Mouse (Mus musculus) C2C12 (cell line): ENCODE data around the gene Pla2g15. TPM values are rescaled to one million over a fixed set of nuclear protein-coding genes. Genes with fewer than 3 reads are reported as not detected.

Source experiments
- H3K27me3 ChIP-seq: one replicate; pipeline ENCODE4 v1.6.1; 2011; ENCODE audit not compliant: control insufficient read depth, insufficient read depth, insufficient read length
- H3K36me3 ChIP-seq: one replicate; pipeline ENCODE4 v1.6.1; 2011; ENCODE audit not compliant: control insufficient read depth, insufficient read depth
- H3K4me3 ChIP-seq: one replicate; pipeline ENCODE4 v1.5.1; 2011; ENCODE audit warnings: mild to moderate bottlenecking, control low read depth; ENCODE audit not compliant: poor library complexity, insufficient read depth, severe bottlenecking
- H3K79me2 ChIP-seq: one replicate; pipeline ENCODE4 v1.6.1; 2011; ENCODE audit not compliant: control insufficient read depth, insufficient read depth
- H3K79me3 ChIP-seq: one replicate; pipeline ENCODE4 v1.6.1; 2011; ENCODE audit warnings: low read depth, control low read depth
- H3ac ChIP-seq: one replicate; pipeline ENCODE3; 2011; ENCODE audit warnings: low read depth; ENCODE audit not compliant: control insufficient read depth, insufficient read length
- CEBPB ChIP-seq: IDR thresholded peaks from one replicate; pipeline ENCODE4 v1.6.1; 2011; ENCODE audit warnings: low read depth, mild to moderate bottlenecking, control low read depth, moderate library complexity
- CTCF ChIP-seq: IDR thresholded peaks from one replicate; pipeline ENCODE4 v1.5.1; 2011; ENCODE audit not compliant: control insufficient read depth, insufficient read depth, insufficient read length
- FOSL1 ChIP-seq: IDR thresholded peaks from one replicate; pipeline ENCODE4 v1.8.0; 2011; ENCODE audit warnings: mild to moderate bottlenecking, low read length; ENCODE audit not compliant: poor library complexity, insufficient read depth, severe bottlenecking
- MAX ChIP-seq: IDR thresholded peaks from one replicate; pipeline ENCODE4 v1.6.1; 2011; ENCODE audit warnings: mild to moderate bottlenecking, control low read depth
- MYOD1 ChIP-seq: IDR thresholded peaks from one replicate; pipeline ENCODE4 v1.6.1; 2011; ENCODE audit warnings: low read depth; ENCODE audit not compliant: control insufficient read depth, insufficient read length
- MYOG ChIP-seq: IDR thresholded peaks from one replicate; pipeline ENCODE4 v1.6.1; 2011; ENCODE audit not compliant: control insufficient read depth, insufficient read length; ENCODE audit errors: extremely low read depth
- USF1 ChIP-seq: IDR thresholded peaks from one replicate; pipeline ENCODE4 v1.6.1; 2011; ENCODE audit warnings: low read depth, mild to moderate bottlenecking, control low read depth, moderate library complexity
- polyA plus RNA-seq: library from polyadenylated mRNA; unstranded; fragments of >200 nt; fragmentation: generic; extraction: Trizol; gene quantifications from one replicate; pipeline ENCODE4 v1.2.1, GENCODE M21; 2012; ENCODE audit warnings: missing spikeins

The Pla2g15 gene
- polyA plus RNA-seq, 1 experiment, result 13.0 TPM

DNA sequence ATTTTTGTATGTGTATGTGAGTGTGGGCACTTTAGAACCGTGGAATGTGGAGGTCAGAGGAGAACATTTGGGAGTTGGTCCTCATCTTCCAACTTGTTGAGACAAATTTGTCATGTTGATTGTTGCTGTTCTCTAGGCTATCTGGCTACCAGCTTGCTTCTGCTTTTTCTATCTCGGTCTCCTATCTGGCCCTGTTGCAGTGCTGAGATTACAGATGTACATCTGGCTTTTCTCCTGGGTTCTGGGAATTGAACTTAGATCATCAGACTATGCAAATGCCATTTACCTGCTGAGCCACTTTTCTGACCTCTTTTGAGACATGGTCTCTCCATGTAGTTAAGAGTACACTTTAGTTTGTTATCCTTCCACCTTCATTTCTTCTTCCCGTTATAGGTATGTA is 23.4 kb downstream of the Pla2g15 start:
- Histone ChIP-seq H3K79me3 (peaks cover 77% of the 10 kb centered on the region), H3ac (no peak overlapping the region), H3K36me3 (no peaks in the 10 kb centered on the region), H3K27me3 (no peaks in the 10 kb centered on the region), H3K4me3 (no peak overlapping the region), H3K79me2 (peaks cover 100% of the 10 kb centered on the region)
- no peak for TF ChIP-seq USF1
- TF ChIP-seq MYOD1, result no peak
- no peak for TF ChIP-seq MYOG

DNA sequence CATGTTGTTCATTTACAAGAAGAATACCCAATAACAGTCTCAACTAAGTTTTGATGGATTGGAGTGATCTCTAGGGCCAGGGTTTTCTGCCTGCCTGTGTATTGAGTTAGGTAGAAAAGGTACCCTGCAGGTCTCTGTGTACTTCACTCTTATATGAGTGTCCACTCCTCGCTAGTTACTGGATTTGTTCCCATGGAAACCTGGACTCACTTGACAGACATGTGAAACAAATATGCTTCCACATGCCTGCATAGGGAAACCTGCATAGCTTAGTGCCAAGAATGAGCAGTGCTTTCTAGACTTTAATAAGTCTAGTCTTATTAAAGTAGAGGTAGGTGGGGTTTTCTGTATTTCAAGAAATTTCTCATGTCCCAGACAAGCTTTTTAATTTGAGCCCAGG is 26.7 kb downstream of the Pla2g15 start:
- peaks cover 87% of the 10 kb centered on the region for H3K79me2 ChIP-seq
- no peak overlapping the region for H3ac ChIP-seq
- no peaks in the 10 kb centered on the region for H3K27me3 ChIP-seq
- no peak for TF ChIP-seq USF1
- TF ChIP-seq MAX, result no peak
- no peak for TF ChIP-seq MYOG
- no peak for TF ChIP-seq FOSL1
- TF ChIP-seq MYOD1, result no peak
- TF ChIP-seq CEBPB, result no peak
- TF ChIP-seq CTCF, result no peak
- peaks cover 56% of the 10 kb centered on the region for H3K79me3 ChIP-seq
- no peak overlapping the region for H3K4me3 ChIP-seq
- H3K36me3 ChIP-seq, result peaks cover 3% of the 10 kb centered on the region

DNA sequence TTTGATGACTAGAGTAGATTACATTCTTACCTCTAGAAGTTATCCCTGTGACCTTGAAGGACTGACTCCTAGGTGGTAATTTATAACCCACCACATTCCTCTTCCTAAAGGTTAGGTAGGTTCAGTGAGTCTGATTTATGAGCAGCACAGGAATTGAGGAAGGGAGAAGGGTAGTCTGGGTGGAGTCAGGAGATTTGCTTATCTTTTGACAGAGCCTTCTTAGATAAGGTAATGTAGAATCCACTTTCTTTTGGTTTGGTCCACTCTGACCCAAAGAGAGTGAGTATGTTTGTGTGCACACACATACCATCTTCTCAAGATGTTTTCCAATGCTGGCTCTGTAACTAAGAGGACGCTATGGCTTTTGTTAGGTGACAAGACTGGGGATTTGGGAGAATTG is 27.4 kb downstream of the Pla2g15 start:
- peaks cover 51% of the 10 kb centered on the region for H3K79me3 ChIP-seq
- no peaks in the 10 kb centered on the region for H3K27me3 ChIP-seq
- H3K36me3 ChIP-seq, result peaks cover 9% of the 10 kb centered on the region
- no peak for TF ChIP-seq MYOD1
- TF ChIP-seq MYOG, result no peak
- TF ChIP-seq MAX, result no peak
- TF ChIP-seq USF1, result no peak
- no peak for TF ChIP-seq CEBPB
- no peak for TF ChIP-seq CTCF
- TF ChIP-seq FOSL1, result no peak
- H3K4me3 ChIP-seq, result no peak overlapping the region
- peaks cover 80% of the 10 kb centered on the region for H3K79me2 ChIP-seq
- H3ac ChIP-seq, result no peak overlapping the region

DNA sequence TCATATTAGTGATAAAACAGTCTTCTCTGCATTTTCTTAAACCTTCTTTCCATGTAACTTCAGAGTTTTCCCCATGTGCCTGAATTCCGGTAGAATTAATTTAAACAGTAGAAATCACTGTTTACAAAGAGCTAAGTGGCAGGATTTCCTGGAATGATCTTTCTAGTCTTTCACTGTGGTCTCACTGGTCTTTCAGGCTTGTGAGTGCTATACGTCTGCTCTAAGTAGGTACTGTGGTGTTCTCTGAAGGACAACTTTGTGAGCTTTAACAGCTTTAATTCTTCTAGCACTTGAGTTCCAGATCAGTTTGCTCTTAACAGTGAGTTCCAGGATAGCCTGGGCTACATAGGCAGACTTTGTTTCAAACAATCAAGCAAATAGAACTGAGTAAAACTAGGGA is 28.2 kb downstream of the Pla2g15 start:
- TF ChIP-seq MAX (no peak), CTCF (no peak), MYOG (no peak), USF1 (no peak), FOSL1 (no peak), CEBPB (no peak), MYOD1 (no peak)
- H3K4me3 ChIP-seq, result no peak overlapping the region
- H3ac ChIP-seq, result no peak overlapping the region
- H3K36me3 ChIP-seq, result peaks cover 18% of the 10 kb centered on the region
- H3K79me3 ChIP-seq, result peaks cover 43% of the 10 kb centered on the region
- H3K27me3 ChIP-seq, result no peaks in the 10 kb centered on the region
- H3K79me2 ChIP-seq, result peaks cover 72% of the 10 kb centered on the region

DNA sequence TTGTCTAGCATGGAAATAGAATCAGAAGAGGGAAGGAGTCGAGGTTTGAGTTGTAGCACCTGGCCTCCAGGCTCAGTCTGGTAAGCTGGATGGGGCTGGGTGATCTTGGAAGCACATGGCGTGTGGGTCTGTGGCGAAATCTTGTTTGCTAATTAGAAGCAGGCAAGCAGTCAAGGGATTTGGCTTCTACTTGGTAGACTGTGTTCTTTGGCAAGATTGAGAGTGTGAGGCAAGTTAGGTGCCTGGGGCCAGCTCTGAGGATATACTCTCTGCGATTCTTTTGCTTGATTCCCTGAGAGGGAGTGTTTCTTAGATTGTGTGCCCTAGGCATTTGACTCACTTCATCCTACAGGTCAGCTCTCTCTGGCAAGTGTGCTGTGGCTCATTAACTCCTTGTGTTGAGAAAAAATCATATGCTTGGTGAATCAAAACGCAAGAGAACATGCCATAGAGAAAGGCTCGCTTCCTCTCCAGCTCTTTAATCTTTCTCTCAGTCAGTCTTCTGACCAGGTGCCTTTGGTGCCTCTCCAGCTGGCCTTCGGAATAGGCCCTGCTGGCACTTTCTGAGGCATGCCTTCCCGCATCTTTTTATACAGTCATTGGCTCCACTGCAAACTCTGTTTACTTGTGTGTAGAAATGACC is 35.5 kb downstream of the Pla2g15 start:
- H3K79me2 ChIP-seq, result no peaks in the 10 kb centered on the region
- no peak overlapping the region for H3ac ChIP-seq
- H3K4me3 ChIP-seq, result no peak overlapping the region
- no peaks in the 10 kb centered on the region for H3K27me3 ChIP-seq
- TF ChIP-seq CTCF, result no peak
- TF ChIP-seq CEBPB, result no peak
- no peak for TF ChIP-seq MAX
- no peak for TF ChIP-seq MYOG
- TF ChIP-seq MYOD1, result no peak
- no peak for TF ChIP-seq USF1
- no peak for TF ChIP-seq FOSL1
- H3K36me3 ChIP-seq, result peaks cover 71% of the 10 kb centered on the region
- peaks cover 13% of the 10 kb centered on the region for H3K79me3 ChIP-seq

DNA sequence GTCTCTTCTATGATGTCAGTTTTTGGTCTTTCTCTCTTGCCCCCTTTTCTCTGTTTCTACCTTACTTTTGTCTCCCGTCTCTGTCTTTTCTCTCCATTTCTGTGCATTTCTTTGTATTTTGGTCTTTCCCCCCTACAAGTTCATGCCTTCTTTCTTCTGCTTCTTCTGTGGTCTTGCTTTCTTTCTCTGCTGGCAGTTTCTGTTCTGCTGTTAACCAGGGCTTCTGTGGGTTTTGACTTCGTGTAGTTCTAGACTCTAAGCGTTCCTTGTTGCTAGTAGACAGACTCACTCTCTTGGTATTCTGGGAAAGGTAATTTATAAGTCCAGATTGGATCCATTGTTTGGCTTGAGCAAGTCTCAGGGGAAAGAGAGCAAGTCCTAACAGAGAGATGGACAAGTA is 36.2 kb downstream of the Pla2g15 start:
- H3K27me3 ChIP-seq, result no peaks in the 10 kb centered on the region
- peaks cover 13% of the 10 kb centered on the region for H3K79me3 ChIP-seq
- peaks cover 76% of the 10 kb centered on the region for H3K36me3 ChIP-seq
- no peak overlapping the region for H3K4me3 ChIP-seq
- no peak overlapping the region for H3ac ChIP-seq
- TF ChIP-seq MYOG (no peak), MYOD1 (no peak), USF1 (no peak), CEBPB (no peak), MAX (no peak), CTCF (no peak), FOSL1 (no peak)
- H3K79me2 ChIP-seq, result no peaks in the 10 kb centered on the region
